9 mouse cellular contexts compared by ENCODE assay signal in genomic region chr14:49525931-49526291, GRCm38 (mm10). TPM values are rescaled to one million over a fixed set of nuclear protein-coding genes. Genes with fewer than 3 reads are reported as not detected.
DNase-seq lines count a peak whose midpoint lies in the region; ATAC-seq and TF ChIP-seq lines count a peak whose summit lies in the region.
"Had no signal": no experiment of that assay in that cellular context is flagged by ENCODE, and none has a peak within 500 bp of the region (broad histone marks: within the 10 kb centered on the region; RNA-seq: fewer than 3 reads in every experiment).

TSS of gene Slc35f4 (minus strand) at chr14:49526046.

- TF ChIP-seq CTCF in lung, postnatal 0 days (IDR thresholded peaks at IDR 0.05), result no peak

- H3K27me3 ChIP-seq in lung, postnatal 0 days (replicated peaks; ENCODE audit: insufficient read depth, low read length), result no peaks in the 10 kb centered on the region
- peaks cover 14% of the 10 kb centered on the region for H3K27me3 ChIP-seq in limb, embryonic 10.5 days (ENCODE audit: low read depth, poor library complexity, severe bottlenecking)

- DNase-seq in frontal cortex, postnatal 36 days (ENCODE audit: low spot score in 2 of 2), result no peak
- DNase-seq in lung, postnatal 0 days (ENCODE audit: low spot score), result no peak
- DNase-seq in lung, postnatal 10 days, result no peak
- DNase-seq in limb, embryonic 10.5 days (ENCODE audit: low spot score), result no peak
- no peak for DNase-seq in adrenal gland, postnatal 10 days
- DNase-seq in thymus, adult 18-20 months, result no peak
- DNase-seq in adrenal gland, adult 2 months, result no peak
- DNase-seq: heart, postnatal 14 days had no signal

- H3K4me2 ChIP-seq in lung, postnatal 0 days (replicated peaks; ENCODE audit: low read depth, low read length), result peak within 1 kb of the TSS; percentile 36

- no peak within 1 kb of the TSS for H3K27ac ChIP-seq in lung, postnatal 0 days (ENCODE audit: low read length)
- H3K27ac ChIP-seq in limb, embryonic 10.5 days, result no peak within 1 kb of the TSS

- no peak within 1 kb of the TSS for H3K9ac ChIP-seq in lung, postnatal 0 days (replicated peaks; ENCODE audit: low read depth)

- H3K4me1 ChIP-seq in lung, postnatal 0 days (ENCODE audit: insufficient read depth, low read depth, low read length), result no peaks in the 10 kb centered on the region
- peaks cover 9% of the 10 kb centered on the region for H3K4me1 ChIP-seq in limb, embryonic 10.5 days

- 17% methylated on average over 6 of the region's 6 CpGs for WGBS in lung, postnatal 0 days
- WGBS in limb, embryonic 10.5 days, result 21% methylated on average over 6 of the region's 6 CpGs

- no peaks in the 10 kb centered on the region for H3K36me3 ChIP-seq in lung, postnatal 0 days (ENCODE audit: insufficient read depth, low read length)
- H3K36me3 ChIP-seq in limb, embryonic 10.5 days, result no peaks in the 10 kb centered on the region

- no peak for TF ChIP-seq EP300 in lung, postnatal 0 days (IDR thresholded peaks at IDR 0.05)

- peak; percentile 54 for ATAC-seq in frontal cortex, adult (ENCODE audit: low TSS enrichment)
- no peak for ATAC-seq in lung, postnatal 0 days

- H3K9me3 ChIP-seq in lung, postnatal 0 days (ENCODE audit: low read length), result no peaks in the 10 kb centered on the region
- H3K9me3 ChIP-seq in limb, embryonic 10.5 days (replicated peaks), result no peaks in the 10 kb centered on the region

- H3K4me3 ChIP-seq in lung, postnatal 0 days (ENCODE audit: low read depth, low read length), result no peak within 1 kb of the TSS
- H3K4me3 ChIP-seq in limb, embryonic 10.5 days, result peak within 1 kb of the TSS; percentile 49

RNA-seq across cellular contexts. Expression of gene Slc35f4, which starts in this region (rescaled TPM):
- polyA plus RNA-seq in lung, postnatal 0 days (2015; fragmentation: Nextera tagmentation; extraction: Ambion mirVana), result not detected in 2 replicates
- 0.09 TPM in 1 of 2 replicates, not detected in the other for polyA plus RNA-seq in limb, embryonic 10.5 days (2016; fragmentation: Nextera tagmentation; extraction: Ambion mirVana)
- not detected for total RNA-seq in adrenal gland, postnatal 10 days (2021)
- not detected for total RNA-seq in adrenal gland, adult 2 months (2021)
- polyA plus RNA-seq in adrenal gland, adult 2 months (2012; rRNA removed), result not detected in 2 replicates
- total RNA-seq: heart, postnatal 14 days had no signal
